Mouse (Mus musculus): ENCODE results near the gene Cit.
A peak's percentile ranks its signal among the peaks of the same experiment; 100 is the strongest.

The Cit gene

GRCm38 (mm10) chr5:115909106-115909505 is 64.0 kb downstream of the Cit start:
- ATAC-seq (ENCODE audit: low TSS enrichment): peak; percentile 19; the same call in 1 of the 2 replicates

- ATAC-seq (ENCODE audit: low TSS enrichment): no peak
Measured at GRCm38 (mm10) chr5:115910491-115910890, 65.4 kb downstream of the Cit start.

GRCm38 (mm10) chr5:115915481-115915880 is 70.4 kb downstream of the Cit start:
- ATAC-seq (ENCODE audit: low TSS enrichment): no peak

GRCm38 (mm10) chr5:115917960-115918359 is 72.9 kb downstream of the Cit start:
- ATAC-seq (ENCODE audit: low TSS enrichment): no peak

- 0 out of 2 replicates have a peak, but pooled peaks have one; percentile 11 for ATAC-seq (ENCODE audit: low TSS enrichment)
Measured at GRCm38 (mm10) chr5:115918597-115919351, 73.7 kb downstream of the Cit start.

- ATAC-seq (ENCODE audit: low TSS enrichment): no peak
Measured at GRCm38 (mm10) chr5:115921990-115922389, 76.9 kb downstream of the Cit start.

- no peak for ATAC-seq (ENCODE audit: low TSS enrichment)
Measured at GRCm38 (mm10) chr5:115924946-115925345, 79.9 kb downstream of the Cit start.

- ATAC-seq (ENCODE audit: low TSS enrichment): 0 out of 2 replicates have a peak, but pooled peaks have one; percentile 18
Measured at GRCm38 (mm10) chr5:115928786-115929507, 83.9 kb downstream of the Cit start.

GRCm38 (mm10) chr5:115932325-115932724 is 87.2 kb downstream of the Cit start:
- ATAC-seq (ENCODE audit: low TSS enrichment): peak; percentile 28; the same call in 1 of the 2 replicates

- no peak for ATAC-seq (ENCODE audit: low TSS enrichment)
Measured at GRCm38 (mm10) chr5:115936851-115937250, 91.8 kb downstream of the Cit start.

GRCm38 (mm10) chr5:115937566-115937965 is 92.5 kb downstream of the Cit start:
- ATAC-seq (ENCODE audit: low TSS enrichment): no peak

GRCm38 (mm10) chr5:115938999-115939398 is 93.9 kb downstream of the Cit start:
- ATAC-seq (ENCODE audit: low TSS enrichment): peak; percentile 64; the same call in 1 of the 2 replicates

GRCm38 (mm10) chr5:115942389-115942788 is 97.3 kb downstream of the Cit start:
- no peak for ATAC-seq (ENCODE audit: low TSS enrichment)

- no peak for ATAC-seq (ENCODE audit: low TSS enrichment)
Measured at GRCm38 (mm10) chr5:115944791-115945490, 99.9 kb downstream of the Cit start.

GRCm38 (mm10) chr5:115947622-115948353 is 102.7 kb downstream of the Cit start:
- no peak for ATAC-seq (ENCODE audit: low TSS enrichment)

GRCm38 (mm10) chr5:115950936-115951335 is 105.9 kb downstream of the Cit start:
- ATAC-seq (ENCODE audit: low TSS enrichment): no peak

GRCm38 (mm10) chr5:115953173-115953572 is 108.1 kb downstream of the Cit start:
- ATAC-seq (ENCODE audit: low TSS enrichment): no peak

GRCm38 (mm10) chr5:115954084-115954483 is 109.0 kb downstream of the Cit start:
- 0 out of 2 replicates have a peak, but pooled peaks have one; percentile 34 for ATAC-seq (ENCODE audit: low TSS enrichment)

GRCm38 (mm10) chr5:115954549-115954948 is 109.5 kb downstream of the Cit start:
- no peak for ATAC-seq (ENCODE audit: low TSS enrichment)

GRCm38 (mm10) chr5:115955131-115955530 is 110.1 kb downstream of the Cit start:
- ATAC-seq (ENCODE audit: low TSS enrichment): peak; percentile 83

GRCm38 (mm10) chr5:115956048-115956447 is 111.0 kb downstream of the Cit start:
- no peak for ATAC-seq (ENCODE audit: low TSS enrichment)

- ATAC-seq (ENCODE audit: low TSS enrichment): no peak
Measured at GRCm38 (mm10) chr5:115957177-115957576, 112.1 kb downstream of the Cit start.
